Mouse (Mus musculus): ENCODE data around the gene Etl4.

- TF ChIP-seq POLR2A (IDR thresholded peaks at IDR 0.05; ENCODE audit: borderline replicate concordance, control insufficient read depth, low read depth, low read length) (no peak), CTCF (IDR thresholded peaks at IDR 0.05; ENCODE audit: control insufficient read depth, insufficient read depth, low read length) (no peak)
Measured at GRCm38 (mm10) chr2:20671546-20672255, 762.1 kb downstream of the Etl4 start.

Measured in bone marrow, adult 2 months (tissue).